Mouse (Mus musculus) liver, postnatal 0 days (tissue): ENCODE results near the gene Churc1. TPM values are rescaled to one million over a fixed set of nuclear protein-coding genes. Genes with fewer than 3 reads are reported as not detected.
"Not testable (repeated sequence)": the region's sequence is repeated elsewhere in the genome, so short reads cannot be mapped to it uniquely, and the experiment has no call there.

Experiments used
- ATAC-seq: fragments of 200-750 bp; cut with Nextera tagmentation; 2 replicates; pipeline ENCODE4 v1.8.0; 2017; ENCODE audit warnings: mild to moderate bottlenecking, moderate library complexity
- DNase-seq: peaks from one replicate; pipeline ENCODE4 v3.0.0-alpha.2; 2016
- H3K27ac ChIP-seq: fragments of 300-500 bp; sonication (generic); 2 replicates; pipeline ENCODE4 v1.5.1; 2014; ENCODE audit warnings: antibody characterized with exemption, moderate library complexity, mild to moderate bottlenecking, low read depth
- H3K27me3 ChIP-seq: fragments of 300-500 bp; sonication (generic); 2 replicates; pipeline ENCODE4 v1.6.1; 2014; ENCODE audit warnings: low read length, control low read depth, mixed read lengths; ENCODE audit not compliant: insufficient read depth
- H3K36me3 ChIP-seq: fragments of 300-500 bp; sonication (generic); replicated peaks from 2 replicates; pipeline ENCODE4 v1.6.1; 2014; ENCODE audit warnings: mild to moderate bottlenecking, control low read depth, low read length, moderate library complexity, mixed read lengths; ENCODE audit not compliant: insufficient read depth
- H3K4me1 ChIP-seq: fragments of 300-500 bp; sonication (generic); 2 replicates; pipeline ENCODE4 v1.6.1; 2014; ENCODE audit warnings: antibody characterized with exemption, mild to moderate bottlenecking, control low read depth; ENCODE audit not compliant: insufficient read depth
- H3K4me2 ChIP-seq: fragments of 300-500 bp; sonication (generic); 2 replicates; pipeline ENCODE4 v1.6.1; 2014; ENCODE audit warnings: low read depth, mild to moderate bottlenecking, low read length, moderate library complexity, mixed read lengths
- H3K4me3 ChIP-seq: fragments of 300-500 bp; sonication (generic); 2 replicates; pipeline ENCODE4 v1.5.1; 2014; ENCODE audit warnings: low read depth, low read length
- H3K9ac ChIP-seq: fragments of 300-500 bp; sonication (generic); replicated peaks from 2 replicates; pipeline ENCODE4 v1.6.1; 2014; ENCODE audit warnings: mild to moderate bottlenecking, moderate library complexity
- H3K9me3 ChIP-seq: fragments of 300-500 bp; sonication (generic); 2 replicates; pipeline ENCODE4 v1.6.1; 2016; ENCODE audit warnings: mild to moderate bottlenecking, control low read depth, low read length, mixed read lengths
- CTCF ChIP-seq: sonication (generic); IDR thresholded peaks from 2 replicates; pipeline ENCODE4 v1.5.1; 2016; ENCODE audit warnings: antibody characterized with exemption, low read depth
- EP300 ChIP-seq: IDR thresholded peaks from 2 replicates; pipeline ENCODE4 v1.6.1; 2016; ENCODE audit warnings: antibody characterized with exemption, low read depth, mild to moderate bottlenecking
- WGBS: fragments of 180-500 bp; shearing (Covaris S2); extraction: QIAGEN DNeasy Blood & Tissue Kit; methylation state at CpG from one replicate; pipeline ENCODE4 v1.1.7; 2014; ENCODE audit not compliant: insufficient replicate concordance; 5-methylcytosine and 5-hydroxymethylcytosine counted together
- polyA plus RNA-seq: library from polyadenylated mRNA; unstranded; fragments of >200 nt; fragmentation: Nextera tagmentation; extraction: Ambion mirVana; gene quantifications from 2 replicates; pipeline ENCODE4 v1.2.1, GENCODE M21; 2015

Gene Churc1
- polyA plus RNA-seq, 1 experiment from 2014 or later = 92.7 TPM

DNA sequence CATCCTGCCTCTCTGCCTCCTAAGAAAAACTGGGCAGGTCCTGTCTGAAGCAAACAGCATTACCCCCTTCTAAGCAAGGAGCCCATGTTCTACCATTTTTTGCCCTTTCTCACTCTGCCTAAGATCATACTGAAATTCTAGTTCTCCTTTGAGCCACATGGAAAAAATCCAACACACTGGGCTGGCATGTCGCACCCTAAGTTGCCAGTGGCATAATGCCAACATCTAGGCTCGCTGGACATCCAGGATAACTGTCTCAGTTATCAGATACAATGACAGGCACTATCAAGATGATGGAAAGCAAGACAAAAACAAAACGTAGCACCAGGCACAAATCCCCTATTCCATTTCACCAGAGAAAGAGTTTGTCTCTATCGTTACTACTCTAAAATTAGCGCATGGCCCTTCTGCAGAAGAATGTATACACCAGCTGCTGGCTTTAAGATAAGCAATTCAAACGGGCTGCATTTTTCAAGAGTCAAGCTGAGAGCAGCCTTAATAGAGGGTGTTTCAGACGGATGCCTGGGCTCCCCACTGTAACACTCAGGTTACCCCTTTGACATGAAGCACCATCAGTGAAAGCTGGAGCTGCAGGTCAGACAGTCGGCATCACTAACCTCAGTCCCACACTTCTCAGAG lies 25.2 kb downstream of the Churc1 start:
- no peak overlapping the region for H3K27ac ChIP-seq
- no peak for DNase-seq
- ATAC-seq = no peak

DNA sequence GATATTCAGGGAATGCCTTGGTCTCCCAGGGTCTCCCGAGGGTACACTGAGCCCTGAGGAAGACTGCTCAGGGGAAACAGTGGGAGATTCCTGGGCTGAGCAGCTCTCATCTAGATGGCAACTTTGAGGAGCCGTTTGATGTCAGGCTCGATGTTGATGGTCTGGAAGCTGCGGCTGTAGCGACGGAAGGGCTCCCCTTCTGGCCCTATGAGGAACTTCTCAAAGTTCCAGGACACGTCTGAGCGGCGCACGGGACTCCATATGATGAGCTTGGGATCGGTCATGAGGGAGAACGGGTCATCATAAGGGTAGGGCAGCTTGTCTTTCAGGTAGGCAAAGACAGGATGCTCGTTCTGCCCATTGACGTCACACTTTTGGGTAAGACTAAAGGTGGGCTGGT lies 27.2 kb downstream of the Churc1 start:
- ATAC-seq, H3K27me3 ChIP-seq, H3K36me3 ChIP-seq, H3K4me1 ChIP-seq, H3K9ac ChIP-seq, H3K27ac ChIP-seq, DNase-seq, H3K4me3 ChIP-seq, H3K4me2 ChIP-seq, H3K9me3 ChIP-seq: not testable (repeated sequence)
- whole genome bisulfite sequencing = 49% methylated on average over 12 of the region's 14 CpGs
- peak; percentile 31; the same call in 1 of the 2 replicates for TF ChIP-seq CTCF

More for the DNA sequence above, 25.2 kb downstream of the Churc1 start:
- no peaks in the 10 kb centered on the region for H3K27me3 ChIP-seq
- no peaks in the 10 kb centered on the region for H3K9me3 ChIP-seq
- no peak overlapping the region for H3K4me3 ChIP-seq
- no peak for TF ChIP-seq CTCF
- no peak for TF ChIP-seq EP300
- WGBS = 38% methylated on average over 8 of the region's 8 CpGs
- H3K9ac ChIP-seq = no peak overlapping the region
- H3K36me3 ChIP-seq = no peaks in the 10 kb centered on the region
- H3K4me1 ChIP-seq = no peaks in the 10 kb centered on the region
- H3K4me2 ChIP-seq = no peak overlapping the region

DNA sequence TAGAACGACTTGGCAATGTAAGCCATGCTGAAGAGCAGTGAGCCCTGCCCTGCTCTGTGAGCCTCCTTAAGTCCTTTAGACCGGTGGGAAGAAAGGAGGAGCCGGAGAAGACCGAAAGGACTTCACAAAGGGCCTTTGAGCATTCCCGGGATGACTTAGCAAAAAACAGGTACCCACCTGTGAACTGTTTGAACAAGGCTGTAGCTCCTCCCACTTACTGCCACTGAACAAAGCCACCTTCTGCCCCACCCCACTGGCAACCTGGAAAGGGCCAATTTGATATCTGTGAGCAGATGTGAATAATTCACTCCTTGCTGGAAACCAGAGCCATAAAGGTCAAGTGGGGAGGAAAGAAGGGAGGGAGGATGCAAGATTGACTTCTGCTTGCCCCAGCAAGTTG lies 30.0 kb downstream of the Churc1 start, which contains the start of gene Gpx2:
Gpx2 (minus strand) TSS at position 205 of the 400 bp plus-strand sequence.
- 71% methylated on average over 5 of the region's 5 CpGs for WGBS
- TF ChIP-seq CTCF (no peak), EP300 (no peak)
- Histone ChIP-seq H3K9ac (no peak within 1 kb of the TSS), H3K36me3 (no peaks in the 10 kb centered on the region), H3K27me3 (0 out of 2 replicates have a peak, but pooled peaks cover 3% of the 10 kb centered on the region), H3K4me3 (no peak within 1 kb of the TSS), H3K4me2 (no peak within 1 kb of the TSS), H3K27ac (no peak within 1 kb of the TSS), H3K4me1 (no peaks in the 10 kb centered on the region), H3K9me3 (no peaks in the 10 kb centered on the region)
- no peak for ATAC-seq
- DNase-seq = no peak

DNA sequence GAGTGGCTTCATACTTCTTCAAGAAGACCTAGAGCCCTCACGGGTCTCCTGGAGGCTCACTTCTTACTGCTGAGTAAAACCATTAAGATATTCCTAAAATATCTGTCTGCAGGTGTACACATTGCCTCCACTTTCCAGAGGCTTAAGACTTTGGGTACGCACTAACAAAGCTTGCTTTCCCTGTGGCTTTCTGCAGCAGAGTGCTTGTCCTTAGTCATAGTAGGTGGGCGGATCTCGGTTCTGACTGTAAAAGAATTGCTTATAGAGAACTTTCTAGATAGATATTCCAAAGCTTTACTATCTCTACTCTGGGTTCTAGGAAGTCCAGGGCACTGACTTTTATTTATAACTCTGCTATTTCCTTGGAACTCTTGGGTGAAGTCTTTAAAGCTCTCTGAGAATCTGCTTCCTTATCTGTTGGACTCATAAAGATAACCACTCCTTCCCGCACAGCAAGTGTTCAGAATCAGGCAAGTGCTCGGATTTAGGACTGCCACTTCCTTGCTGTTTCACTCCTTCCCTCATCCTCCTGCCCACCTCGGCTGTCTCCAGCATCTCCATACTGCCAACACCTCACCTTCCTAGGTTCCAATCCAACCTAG lies 31.7 kb downstream of the Churc1 start:
- H3K27ac ChIP-seq = no peak overlapping the region
- DNase-seq (no peak), ATAC-seq (no peak)
- no peaks in the 10 kb centered on the region for H3K4me1 ChIP-seq
- no peaks in the 10 kb centered on the region for H3K9me3 ChIP-seq
- 60% methylated on average over 7 of the region's 7 CpGs for WGBS
- TF ChIP-seq CTCF = no peak
- no peak for TF ChIP-seq EP300
- no peaks in the 10 kb centered on the region for H3K36me3 ChIP-seq
- 0 out of 2 replicates have a peak, but pooled peaks cover 3% of the 10 kb centered on the region for H3K27me3 ChIP-seq
- no peak overlapping the region for H3K4me2 ChIP-seq
- H3K9ac ChIP-seq = no peak overlapping the region
- H3K4me3 ChIP-seq = no peak overlapping the region

DNA sequence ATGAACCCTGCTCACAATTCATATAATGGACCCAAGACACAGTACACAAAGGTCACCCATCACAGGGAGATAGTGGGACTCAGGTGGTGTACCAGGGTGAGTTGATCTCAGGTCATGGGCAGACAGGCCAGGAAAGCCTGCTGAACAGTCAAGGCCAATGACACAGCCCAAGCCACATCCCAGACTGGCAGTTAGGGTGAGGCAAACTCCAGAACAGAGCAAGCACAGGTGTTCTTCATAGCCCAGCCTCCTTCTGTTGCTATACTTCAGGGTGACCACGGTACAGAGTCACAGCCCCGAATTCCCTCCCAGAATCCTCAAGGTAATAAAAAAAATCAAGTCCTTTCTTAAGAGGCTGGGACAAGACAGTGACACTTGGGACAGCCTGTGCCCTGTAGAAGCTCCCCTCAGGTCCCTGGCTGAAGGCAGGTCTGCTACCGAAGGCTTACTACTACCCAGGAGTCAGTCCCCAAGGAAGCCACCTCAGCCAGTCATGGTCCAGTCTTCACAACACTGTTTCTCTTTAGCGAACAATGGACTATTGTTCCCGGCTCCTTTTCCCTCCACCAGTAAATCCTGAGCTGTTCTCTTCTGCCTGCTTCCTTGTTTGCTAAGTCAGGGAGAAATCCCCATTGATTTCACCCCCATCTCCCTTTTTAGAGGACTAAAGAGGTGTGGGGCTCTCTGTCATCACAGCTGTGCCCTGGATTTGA lies 32.8 kb downstream of the Churc1 start:
- no peak for TF ChIP-seq CTCF
- no peak for TF ChIP-seq EP300
- H3K4me3 ChIP-seq = no peak overlapping the region
- H3K27me3 ChIP-seq = 0 out of 2 replicates have a peak, but pooled peaks cover 3% of the 10 kb centered on the region
- 53% methylated on average over 5 of the region's 5 CpGs for WGBS
- no peaks in the 10 kb centered on the region for H3K4me1 ChIP-seq
- no peak for ATAC-seq
- H3K9me3 ChIP-seq = no peaks in the 10 kb centered on the region
- no peak for DNase-seq
- H3K36me3 ChIP-seq = no peaks in the 10 kb centered on the region
- H3K9ac ChIP-seq = no peak overlapping the region
- H3K4me2 ChIP-seq = no peak overlapping the region
- H3K27ac ChIP-seq = no peak overlapping the region

DNA sequence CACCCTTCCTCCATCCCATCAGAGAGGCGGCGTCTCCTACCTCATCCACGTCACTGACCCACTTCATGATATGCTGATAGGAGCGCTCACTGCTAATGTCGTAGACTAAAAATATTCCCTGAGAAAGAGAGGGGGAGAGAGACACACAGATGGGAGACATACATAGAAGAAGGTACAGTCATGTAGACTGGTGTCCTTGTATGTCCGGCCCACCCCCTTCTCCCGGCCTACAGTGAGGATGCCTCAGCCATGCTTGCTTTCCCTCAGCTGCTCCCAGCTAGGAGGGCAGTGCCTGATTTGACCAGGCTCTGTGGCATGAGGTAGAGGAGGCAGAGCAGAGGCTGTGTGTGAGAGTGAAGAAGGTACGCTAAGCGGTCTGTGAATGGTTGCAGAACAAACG lies 37.7 kb downstream of the Churc1 start:
- no peak overlapping the region for H3K27ac ChIP-seq
- DNase-seq = no peak
- H3K27me3 ChIP-seq = 0 out of 2 replicates have a peak, but pooled peaks cover 3% of the 10 kb centered on the region
- H3K9ac ChIP-seq = no peak overlapping the region
- TF ChIP-seq CTCF = no peak
- no peak for TF ChIP-seq EP300
- no peaks in the 10 kb centered on the region for H3K4me1 ChIP-seq
- H3K9me3 ChIP-seq = no peaks in the 10 kb centered on the region
- H3K4me3 ChIP-seq = no peak overlapping the region
- 80% methylated on average over 10 of the region's 10 CpGs for WGBS
- no peak overlapping the region for H3K4me2 ChIP-seq
- H3K36me3 ChIP-seq = no peaks in the 10 kb centered on the region
- no peak for ATAC-seq
